Mouse (Mus musculus) cerebellum, adult 9-10 months (tissue): ENCODE measurements at regions not wholly inside any gene's neighbourhood (a gene's known extent, or its start where the extent isn't known, plus 50 kb on each side); places are given as distances from the start of the nearest gene placed in this dataset.
A peak's percentile ranks its signal among the peaks of the same experiment; 100 is the strongest.

Experiments
- DNase-seq: peaks from one replicate; pipeline ENCODE4 v3.0.0; 2022

DNA sequence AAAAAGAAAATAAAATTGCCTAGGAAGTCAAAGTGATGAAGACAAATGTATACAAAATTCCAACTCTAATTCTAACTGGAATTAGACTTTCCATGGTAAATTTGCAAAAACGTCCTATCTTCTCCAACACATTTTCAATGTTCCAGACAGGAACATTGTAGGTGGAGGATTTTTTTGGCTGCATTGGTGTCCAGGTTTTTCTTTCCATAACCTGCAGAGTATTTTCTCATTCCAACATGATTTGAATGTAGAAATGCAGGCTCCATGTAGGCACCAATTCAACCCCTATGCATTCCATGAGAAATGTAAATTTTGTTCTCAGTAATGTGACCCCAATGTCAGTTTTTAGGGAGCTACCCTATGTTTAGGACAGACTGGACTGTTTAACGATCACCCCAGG lies 586.2 kb downstream of the Brinp1 start:
- DNase-seq, result no peak

DNA sequence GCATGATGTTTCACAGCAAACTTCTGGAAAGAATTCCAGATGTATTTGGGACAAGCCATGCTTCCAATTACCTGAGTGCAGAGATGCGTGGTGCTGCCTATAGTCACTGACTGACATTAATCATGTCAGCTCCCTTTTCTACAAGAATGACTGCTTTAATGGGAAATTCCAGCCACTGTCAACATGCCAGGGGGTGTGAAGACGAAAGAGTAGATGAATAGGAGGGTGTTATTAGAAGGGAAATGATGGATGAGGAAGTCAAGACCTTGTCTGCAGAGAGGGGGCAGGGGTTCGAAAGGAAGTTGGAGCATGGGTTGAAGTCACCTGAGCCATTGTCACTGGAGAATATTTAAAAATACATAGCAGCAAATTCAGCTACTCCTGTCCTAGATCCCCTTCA lies 634.6 kb downstream of the Brinp1 start:
- no peak for DNase-seq

DNA sequence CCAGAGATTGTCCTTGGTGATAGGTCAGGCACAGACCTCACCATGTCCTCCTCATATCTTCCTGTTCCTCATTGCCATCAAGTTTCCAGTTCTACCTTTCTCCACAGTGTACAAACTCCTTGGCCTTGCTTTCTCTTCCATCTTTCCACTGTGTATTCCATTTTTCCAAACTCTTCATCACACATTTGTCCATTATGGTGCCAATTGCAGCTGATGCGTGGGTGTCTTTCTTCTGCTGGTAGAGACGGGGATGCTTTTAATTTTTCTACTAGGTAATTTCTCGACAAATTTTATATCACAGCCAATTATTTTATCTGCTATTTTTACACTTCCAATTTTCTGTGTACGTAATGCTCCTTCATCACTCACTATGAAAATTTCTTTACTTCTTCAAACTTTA lies 641.4 kb downstream of the Brinp1 start:
- no peak for DNase-seq

DNA sequence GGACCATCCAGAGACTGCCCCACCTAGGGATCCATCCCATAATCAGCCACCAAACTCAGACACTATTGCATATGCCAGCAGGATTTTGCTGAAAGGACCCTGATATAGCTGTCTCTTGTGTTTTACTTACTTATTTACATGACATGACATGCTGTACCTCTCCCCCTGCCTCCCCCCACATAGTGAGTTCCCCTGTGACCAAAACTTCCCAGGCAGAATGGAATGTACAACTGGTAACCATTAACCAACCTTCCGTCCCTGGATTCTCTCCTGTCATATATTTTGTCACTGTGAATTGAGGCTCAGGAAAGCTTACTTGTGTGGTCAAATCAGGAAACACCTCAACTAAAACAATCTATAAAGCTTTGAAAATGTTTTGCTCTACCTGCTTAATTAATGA lies 669.4 kb downstream of the Brinp1 start:
- no peak for DNase-seq

DNA sequence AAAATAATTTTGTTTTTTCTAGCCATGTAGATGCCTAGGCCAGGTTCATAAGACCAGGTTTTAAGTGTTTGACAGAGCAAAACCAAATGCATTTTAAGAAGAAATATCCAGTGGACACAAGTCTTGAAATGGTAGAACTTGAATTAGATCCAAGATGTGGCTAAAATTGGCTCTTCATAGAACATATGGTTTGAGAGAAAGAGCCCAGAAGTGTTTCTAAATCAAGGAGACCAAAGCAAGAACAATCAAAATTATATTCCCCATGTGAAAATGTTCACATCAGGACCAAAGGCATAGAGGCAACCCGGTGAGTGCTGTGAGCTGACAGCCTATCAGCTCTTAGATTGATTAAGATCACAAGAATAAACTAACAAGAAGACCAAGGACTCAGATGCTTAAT lies 673.3 kb downstream of the Brinp1 start:
- DNase-seq, result peak; percentile 3

DNA sequence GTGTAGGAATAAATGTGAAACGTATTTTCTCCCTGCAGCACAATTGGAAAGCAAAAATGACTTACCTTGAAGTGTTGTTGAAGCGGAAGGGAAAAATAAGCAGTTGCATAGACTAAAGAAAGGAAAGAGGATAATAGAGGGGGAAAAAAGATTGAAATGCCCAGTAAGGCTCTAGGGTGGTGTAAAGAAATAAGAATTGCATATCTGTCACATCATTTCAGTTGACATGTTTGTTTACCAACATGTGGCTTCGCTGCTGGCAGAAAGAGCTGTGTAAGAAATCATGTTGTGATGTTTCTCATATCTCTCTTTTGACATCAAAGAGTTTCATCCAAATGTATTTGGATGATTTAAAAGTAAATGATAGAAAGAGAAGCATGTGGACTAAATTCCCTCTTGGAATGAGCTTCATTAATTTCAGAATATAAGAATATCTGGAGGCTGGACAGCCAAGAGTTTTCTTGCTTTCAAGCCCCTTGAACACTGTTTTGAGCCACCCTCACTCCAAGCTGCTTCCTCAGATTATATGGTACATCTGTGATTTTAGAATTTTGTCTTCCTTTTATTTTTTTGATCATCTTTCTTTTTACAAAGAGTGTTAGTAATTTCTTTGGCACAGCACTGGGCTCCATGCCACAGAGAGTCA lies 679.0 kb downstream of the Brinp1 start:
- no peak for DNase-seq
